Mouse (Mus musculus) thymus, adult 18-20 months (tissue): ENCODE measurements at regions not wholly inside any gene's neighbourhood (a gene's known extent, or its start where the extent isn't known, plus 50 kb on each side); places are given as distances from the start of the nearest gene placed in this dataset.
"Not testable (repeated sequence)": the region's sequence is repeated elsewhere in the genome, so short reads cannot be mapped to it uniquely, and the experiment has no call there.

Experiments
- DNase-seq, 2 experiments: peaks; one replicate each; pipeline ENCODE4 v3.0.0; 2022; ENCODE audit warnings: mixed read lengths in 2 of 2

- no peak for DNase-seq
These were observed 197.4 kb downstream of the Prex1 start for GRCm38 (mm10) chr2:166516261-166516660.

DNA sequence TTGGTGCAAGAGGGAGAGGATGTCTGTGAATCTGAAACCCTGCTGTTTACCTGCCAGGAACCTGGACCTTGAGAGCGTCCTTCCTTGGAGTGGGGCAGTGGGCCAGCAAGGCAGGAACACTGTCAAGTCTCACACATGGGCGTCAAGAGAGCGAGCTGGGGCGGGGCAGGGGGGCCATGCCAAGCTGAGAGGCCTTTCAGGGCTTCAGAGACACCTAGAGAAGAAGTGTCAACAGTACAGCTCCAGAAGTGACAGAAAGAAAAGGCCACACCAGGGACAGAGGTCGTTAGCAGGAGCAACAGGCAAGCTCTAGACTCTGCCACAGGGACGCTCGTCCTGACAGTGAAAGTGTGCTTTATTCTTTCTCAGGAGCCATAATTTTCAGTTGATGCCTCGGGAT is 199.0 kb downstream of the Prex1 start:
- no peak for DNase-seq

DNA sequence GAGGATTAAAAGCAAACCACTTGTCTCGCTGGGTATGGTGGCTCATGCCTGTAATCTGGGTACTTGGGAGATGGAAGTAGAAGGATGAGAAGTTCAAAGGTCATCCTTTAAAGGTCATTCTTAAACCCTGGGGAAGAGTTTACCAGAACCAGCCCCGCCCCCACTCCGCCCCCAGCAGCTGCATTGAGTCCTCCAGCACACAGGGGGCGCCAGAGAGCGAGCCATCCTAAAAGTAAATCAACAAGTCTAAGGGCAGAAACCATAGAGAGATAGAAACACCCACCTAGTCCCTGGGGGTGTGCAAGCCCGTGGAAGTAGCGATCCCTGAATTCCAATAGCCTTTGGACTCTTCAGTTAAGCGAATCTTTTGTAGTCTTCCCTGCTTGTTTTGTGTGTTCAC is 201.1 kb downstream of the Prex1 start:
- no peak for DNase-seq

- not testable (repeated sequence) for DNase-seq
These were observed 202.2 kb downstream of the Prex1 start for GRCm38 (mm10) chr2:166511477-166511876.

GRCm38 (mm10) chr2:166510776-166511175 is 202.9 kb downstream of the Prex1 start:
- DNase-seq = no peak

DNA sequence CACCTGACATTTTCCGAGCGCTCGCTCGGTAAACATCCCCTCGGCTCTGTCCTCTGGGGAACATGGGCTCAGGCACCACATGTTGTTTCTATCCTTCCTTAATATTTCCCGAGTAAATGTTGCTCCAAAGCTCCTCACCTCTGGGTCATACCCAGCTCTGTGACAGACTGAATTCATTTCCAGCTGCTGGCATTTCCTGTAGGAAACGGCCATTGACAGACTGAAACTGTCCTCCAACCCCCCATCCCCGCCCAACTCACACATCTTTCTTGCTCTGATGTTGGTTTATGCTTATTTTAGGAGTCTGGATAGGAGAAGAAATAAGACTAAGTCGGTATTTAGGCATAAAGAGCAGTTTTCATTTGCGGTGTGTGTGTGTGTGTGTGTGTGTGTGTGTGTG is 204.0 kb downstream of the Prex1 start:
- no peak for DNase-seq

DNA sequence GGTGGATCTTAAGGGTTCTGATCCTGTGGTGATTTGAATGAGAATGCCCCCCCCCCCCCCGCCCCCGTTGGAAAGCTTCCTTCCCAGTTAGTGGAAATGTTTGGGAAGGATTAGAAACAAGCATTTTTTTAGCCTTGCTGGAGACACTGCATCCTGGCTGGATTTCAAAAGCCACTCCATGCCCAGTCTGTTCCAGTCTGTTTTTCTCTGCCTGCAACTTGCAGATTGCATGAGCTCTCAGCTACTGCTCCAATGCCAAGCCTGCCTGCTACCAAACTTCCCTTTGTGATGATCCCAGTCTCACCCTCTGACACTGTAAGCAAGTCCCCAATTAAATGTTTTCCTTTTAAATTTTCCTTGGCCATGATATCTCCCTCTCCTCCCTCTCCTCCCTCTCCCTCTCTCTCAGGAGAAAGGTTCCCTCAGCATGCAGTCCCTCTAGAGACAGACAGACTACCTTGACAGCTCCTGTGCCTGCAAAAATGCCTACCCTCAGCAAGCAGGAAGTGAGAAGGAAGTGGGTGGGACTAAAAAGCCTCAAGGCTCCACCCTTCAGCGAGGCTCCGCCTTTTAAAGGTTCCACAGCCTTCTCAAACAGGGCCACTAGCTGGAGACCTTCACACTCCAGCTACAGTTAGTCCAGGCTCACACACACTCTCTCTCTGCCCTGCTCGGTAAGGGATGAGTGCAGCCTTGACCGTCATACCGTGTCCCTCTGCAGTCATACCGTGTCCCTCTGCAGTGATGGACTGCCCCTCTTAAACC is 204.8 kb downstream of the Prex1 start:
- DNase-seq = no peak

DNA sequence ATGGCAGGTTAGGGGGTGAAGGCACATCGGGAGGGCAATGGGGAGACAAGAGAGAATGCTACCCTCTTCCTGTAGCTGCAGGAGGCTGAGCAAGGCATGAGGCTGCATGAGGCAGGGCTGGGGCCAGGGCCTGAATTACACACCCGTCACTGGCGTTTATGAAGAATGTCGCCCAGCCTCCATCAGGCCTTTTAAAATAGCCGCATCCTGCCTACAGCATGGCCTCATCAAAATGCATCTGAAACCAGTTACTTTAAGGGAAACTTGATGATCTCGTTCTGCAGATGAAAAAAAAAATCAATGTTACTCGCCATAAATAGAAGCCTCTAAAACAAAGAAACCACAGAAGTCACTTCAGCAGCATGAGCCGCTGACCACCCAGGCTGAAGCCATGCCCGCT is 208.3 kb downstream of the Prex1 start:
- no peak for DNase-seq

GRCm38 (mm10) chr2:166503666-166504065 is 210.0 kb downstream of the Prex1 start:
- DNase-seq = no peak

- DNase-seq = no peak
These were observed 220.7 kb downstream of the Prex1 start for GRCm38 (mm10) chr2:166492895-166493294.

- no peak for DNase-seq
These were observed 221.2 kb downstream of the Prex1 start for GRCm38 (mm10) chr2:166492421-166492820.

- DNase-seq = no peak
These were observed 221.8 kb downstream of the Prex1 start for GRCm38 (mm10) chr2:166491861-166492260.

- no peak for DNase-seq
These were observed 224.4 kb downstream of the Prex1 start for GRCm38 (mm10) chr2:166489041-166489872.

DNA sequence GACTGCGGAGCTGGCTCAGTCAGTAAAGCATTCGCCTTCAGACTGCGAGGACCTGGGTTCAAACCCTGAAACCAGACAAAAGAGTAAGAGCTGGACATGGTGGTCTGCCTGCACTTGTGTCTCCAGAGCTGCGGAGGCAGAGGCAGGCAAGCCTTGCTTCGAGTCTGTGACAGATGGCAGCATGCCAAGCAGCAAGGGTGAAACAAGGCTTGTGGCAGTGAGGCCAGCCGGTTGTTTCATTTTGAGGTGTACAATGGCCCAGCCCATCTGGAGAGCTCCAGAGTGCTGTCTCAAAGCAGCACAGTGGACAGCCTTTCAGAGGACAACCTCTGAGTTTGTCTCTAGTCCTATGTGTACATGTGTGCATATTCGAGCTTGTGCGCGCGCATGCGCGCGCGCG is 225.9 kb downstream of the Prex1 start:
- no peak for DNase-seq

DNA sequence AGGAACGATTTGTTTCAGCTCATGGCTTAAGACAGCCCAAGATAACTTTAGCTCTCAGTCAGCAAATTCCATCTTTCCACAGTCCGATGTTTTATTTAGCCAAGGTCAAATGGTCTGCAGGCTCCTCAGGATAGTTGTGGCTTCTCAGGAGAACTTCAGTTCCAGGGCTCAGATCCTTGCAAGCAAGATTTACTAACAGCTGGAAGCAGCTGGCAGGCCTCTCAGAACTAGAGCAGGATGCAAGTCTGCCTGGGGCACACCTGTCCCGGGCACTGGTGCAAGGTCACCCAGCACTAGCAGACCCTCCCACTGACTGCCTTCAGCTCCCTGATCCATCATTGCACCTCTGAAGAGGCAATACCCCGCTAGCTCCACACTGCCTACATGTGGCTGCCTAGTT is 227.8 kb downstream of the Prex1 start:
- no peak for DNase-seq

DNA sequence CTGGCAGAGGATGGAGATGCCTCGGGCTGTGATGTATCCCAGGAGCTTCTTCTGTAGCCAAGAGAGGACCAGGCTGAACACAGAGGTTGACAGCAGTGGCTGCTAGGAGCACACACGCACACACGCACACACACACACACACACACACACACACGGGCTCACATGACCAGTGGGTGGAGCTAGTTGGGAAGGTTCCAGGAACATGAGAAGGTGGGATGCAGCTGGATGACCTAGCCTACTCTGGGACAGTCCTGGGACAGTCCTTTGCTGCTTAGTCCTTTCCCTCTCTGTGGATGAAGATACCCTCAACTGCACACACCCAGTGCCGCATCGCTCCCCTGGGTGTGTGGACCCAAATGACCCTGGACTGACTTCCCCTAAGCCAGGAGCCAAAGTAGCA is 228.3 kb downstream of the Prex1 start:
- no peak for DNase-seq

- no peak for DNase-seq
These were observed 229.9 kb downstream of the Prex1 start for GRCm38 (mm10) chr2:166483617-166484319.

GRCm38 (mm10) chr2:166482720-166483616 is 230.7 kb downstream of the Prex1 start:
- no peak for DNase-seq

DNA sequence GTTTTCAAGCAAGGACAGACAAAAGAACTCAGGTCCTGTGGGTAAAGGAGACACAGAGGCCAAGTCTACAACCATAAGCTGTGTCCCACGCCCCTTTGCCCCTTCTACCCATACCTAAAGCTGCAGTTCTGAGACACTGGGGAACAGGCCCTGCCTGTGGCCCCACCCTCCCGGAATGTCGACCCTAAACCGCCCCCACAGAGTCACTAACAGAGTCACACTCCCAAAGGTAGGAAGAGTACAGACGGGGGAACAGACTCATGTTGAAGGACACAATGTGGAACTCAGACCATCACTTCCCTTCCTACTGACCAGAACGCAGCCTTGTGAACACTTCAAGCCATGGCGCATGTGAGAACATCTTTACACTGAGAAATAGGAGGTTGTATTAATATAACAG is 231.9 kb downstream of the Prex1 start:
- no peak for DNase-seq

DNA sequence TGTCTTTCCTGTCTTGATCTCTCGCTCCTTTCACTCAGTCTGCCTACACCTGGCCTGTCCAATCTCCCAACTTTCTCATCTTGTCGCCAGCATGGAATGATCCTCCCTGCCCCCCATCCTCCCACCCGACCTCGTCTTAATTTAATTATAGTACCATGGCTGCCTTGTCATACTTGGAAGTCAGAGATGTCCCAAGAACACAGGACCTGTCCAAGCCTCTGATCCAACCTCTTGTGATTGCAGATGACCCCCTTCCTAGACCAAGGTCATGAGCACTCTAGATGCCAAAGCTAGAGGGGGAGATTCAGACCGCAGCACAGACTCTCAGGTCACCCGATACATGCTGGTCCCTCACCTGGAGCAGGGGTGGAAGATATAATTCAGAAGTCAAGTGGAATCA is 232.3 kb downstream of the Prex1 start:
- DNase-seq = no peak

GRCm38 (mm10) chr2:166480883-166481282 is 232.7 kb downstream of the Prex1 start:
- DNase-seq = no peak

DNA sequence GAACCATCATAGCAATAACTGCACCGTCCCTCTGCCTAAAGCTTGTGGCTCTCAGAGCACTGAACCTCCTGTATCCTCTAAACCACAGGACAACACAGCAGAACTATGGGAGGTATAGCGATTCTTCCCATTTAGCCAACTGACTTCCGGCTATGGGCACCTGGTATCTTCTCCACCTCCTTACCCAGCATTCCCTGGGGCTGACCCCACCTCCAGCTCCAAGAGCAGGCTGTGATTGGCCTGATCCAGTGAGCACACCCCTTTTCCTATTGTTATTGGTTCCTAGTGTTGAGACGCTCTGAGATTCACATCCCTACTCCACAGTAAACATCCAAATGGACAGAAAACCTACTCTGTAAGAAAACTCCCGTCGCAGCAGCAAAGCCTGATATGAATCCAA is 236.7 kb downstream of the Prex1 start:
- no peak for DNase-seq

- no peak for DNase-seq
These were observed 238.0 kb downstream of the Prex1 start for GRCm38 (mm10) chr2:166475624-166476023.
